In the genomic region with DNA sequence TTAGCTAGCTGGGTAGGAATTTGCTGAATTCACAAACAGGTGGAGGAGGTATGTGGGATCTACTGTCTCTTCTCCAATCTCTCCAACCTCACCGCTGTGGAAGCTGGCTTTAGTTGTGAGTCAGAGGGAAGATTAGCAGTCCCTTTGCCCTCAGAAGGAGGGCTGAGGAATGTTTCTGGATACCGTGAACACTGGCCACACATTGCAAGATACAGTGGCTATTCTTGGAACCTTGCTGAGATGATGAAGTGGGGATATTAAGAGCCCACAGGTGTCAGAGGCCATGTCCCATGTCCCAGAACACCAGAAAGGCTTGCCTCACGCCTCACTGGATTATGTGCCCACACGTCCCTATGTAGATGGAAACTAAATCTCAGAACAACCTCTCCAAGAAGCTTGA, we compare ENCODE assay signal across 18 mouse cellular contexts. TPM values are rescaled to one million over a fixed set of nuclear protein-coding genes. Genes with fewer than 3 reads are reported as not detected.
"Had no signal": no experiment of that assay in that cellular context is flagged by ENCODE, and none has a peak within 500 bp of the region (broad histone marks: within the 10 kb centered on the region; RNA-seq: fewer than 3 reads in every experiment).

No protein-coding gene starts in this region.

- H3K36me3 ChIP-seq: limb, embryonic 15.5 days; liver, embryonic 12.5 days; midbrain, embryonic 10.5 days; stomach, embryonic 15.5 days had no signal

- H3K9ac ChIP-seq: limb, embryonic 15.5 days; liver, embryonic 12.5 days; lung, embryonic 14.5 days; stomach, embryonic 15.5 days had no signal

- H3K27me3 ChIP-seq: limb, embryonic 15.5 days; stomach, embryonic 15.5 days had no signal

- ATAC-seq: liver, embryonic 12.5 days; midbrain, embryonic 16.5 days had no signal

- H3K9me3 ChIP-seq: limb, embryonic 15.5 days; liver, embryonic 12.5 days; midbrain, embryonic 10.5 days; stomach, embryonic 15.5 days had no signal

- H3K27ac ChIP-seq: kidney, postnatal 0 days; limb, embryonic 15.5 days; liver, embryonic 12.5 days; midbrain, embryonic 10.5 days; stomach, embryonic 15.5 days had no signal

- H3K4me1 ChIP-seq: limb, embryonic 15.5 days; liver, embryonic 12.5 days; midbrain, embryonic 10.5 days; stomach, embryonic 15.5 days had no signal

- DNase-seq: kidney, postnatal 36 days; layer of hippocampus, adult 9-11 months; layer of hippocampus, postnatal 36 days; lung, embryonic 14.5 days; lung, postnatal 10 days; lung, postnatal 4 days; right cerebral cortex, postnatal 14 days; thymus, postnatal 36 days had no signal

- H3K4me3 ChIP-seq: limb, embryonic 15.5 days; liver, embryonic 12.5 days; midbrain, embryonic 10.5 days; stomach, embryonic 15.5 days had no signal

- H3K4me2 ChIP-seq: limb, embryonic 15.5 days; liver, embryonic 12.5 days; lung, embryonic 14.5 days; stomach, embryonic 15.5 days had no signal

RNA-seq across cellular contexts. Expression of a gene that starts 17.0 kb away (rescaled TPM):
- total RNA-seq: megakaryocyte, adult 5-6 weeks had no signal
- polyA plus RNA-seq: midbrain, embryonic 10.5 days had no signal

RNA-seq across cellular contexts. Expression of a gene that starts 59.4 kb away (rescaled TPM):
- total RNA-seq: megakaryocyte, adult 5-6 weeks had no signal
- polyA plus RNA-seq: kidney, postnatal 0 days; liver, embryonic 12.5 days; liver, embryonic 16.5 days; lung, embryonic 14.5 days; spleen, adult 2 months; thymus, postnatal 0 days had no signal
